Mouse (Mus musculus): ENCODE results near the gene Scfd2.

DNA sequence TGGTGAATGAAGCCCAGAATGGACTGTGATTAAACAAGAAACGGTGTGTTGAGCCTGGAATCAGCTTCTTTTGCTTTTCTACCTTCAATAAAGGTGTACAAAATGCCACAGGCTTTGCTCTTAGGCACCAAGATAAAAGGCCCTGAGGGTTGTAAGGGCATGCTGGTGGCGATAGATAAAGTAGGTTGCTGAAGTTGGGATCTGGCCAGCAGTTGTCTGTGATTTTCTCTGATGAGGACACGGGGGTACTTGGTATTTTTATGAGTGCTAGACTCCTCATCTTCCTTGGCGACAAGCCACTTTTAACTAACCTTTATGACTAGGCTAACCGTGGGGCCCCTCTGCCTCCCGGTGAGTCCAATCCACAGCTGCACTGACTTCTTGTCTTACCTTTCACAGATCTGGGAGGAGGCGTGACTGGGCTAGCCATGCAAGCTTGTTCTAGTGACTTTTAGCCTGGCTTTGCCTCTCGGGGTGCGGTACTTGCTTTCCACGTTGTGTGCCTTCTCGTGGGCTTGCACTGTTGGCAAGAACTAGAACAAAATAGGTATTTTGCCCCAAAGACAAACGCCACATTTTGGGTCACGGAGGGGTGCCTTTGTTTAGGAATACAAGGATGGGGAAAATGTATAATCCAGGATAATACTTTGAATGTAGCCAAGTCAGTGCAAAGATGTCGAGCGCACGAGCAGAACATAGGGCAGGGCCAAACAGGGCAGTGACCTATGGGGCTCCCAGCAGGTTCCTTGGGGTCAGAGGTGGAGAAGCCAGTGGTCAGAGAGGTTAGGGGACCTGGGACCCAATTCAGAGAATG, 337.3 kb downstream of the Scfd2 start:
- TF ChIP-seq CTCF (IDR thresholded peaks at IDR 0.05; ENCODE audit: low read depth, low read length) (no peak), POLR2A (IDR thresholded peaks at IDR 0.05; ENCODE audit: borderline replicate concordance, low read depth, low read length) (no peak)
